Mouse (Mus musculus): Measurements from ENCODE around the gene Nr5a2.

The Nr5a2 gene

DNA sequence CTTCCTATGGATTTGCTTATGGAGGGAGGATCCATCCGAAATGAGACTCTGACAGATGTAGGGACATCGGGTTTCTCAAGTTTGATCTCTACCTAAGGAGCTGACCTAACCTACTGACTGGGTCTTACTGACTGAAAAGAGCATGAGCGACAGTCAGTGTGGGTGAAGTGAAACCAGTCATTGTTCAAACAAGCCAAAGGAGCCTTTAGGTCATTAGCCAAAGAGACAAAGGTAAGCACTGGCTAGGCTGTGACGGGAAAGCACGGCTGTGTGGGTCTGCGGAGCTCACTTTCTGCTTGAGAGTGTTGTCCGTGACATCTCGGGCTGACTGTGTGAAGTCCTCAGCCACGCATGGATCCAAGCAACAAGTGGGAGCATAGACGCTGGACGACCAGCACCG is 50.1 kb downstream of the Nr5a2 start:
- no peak for DNase-seq (ENCODE audit: low spot score)

DNA sequence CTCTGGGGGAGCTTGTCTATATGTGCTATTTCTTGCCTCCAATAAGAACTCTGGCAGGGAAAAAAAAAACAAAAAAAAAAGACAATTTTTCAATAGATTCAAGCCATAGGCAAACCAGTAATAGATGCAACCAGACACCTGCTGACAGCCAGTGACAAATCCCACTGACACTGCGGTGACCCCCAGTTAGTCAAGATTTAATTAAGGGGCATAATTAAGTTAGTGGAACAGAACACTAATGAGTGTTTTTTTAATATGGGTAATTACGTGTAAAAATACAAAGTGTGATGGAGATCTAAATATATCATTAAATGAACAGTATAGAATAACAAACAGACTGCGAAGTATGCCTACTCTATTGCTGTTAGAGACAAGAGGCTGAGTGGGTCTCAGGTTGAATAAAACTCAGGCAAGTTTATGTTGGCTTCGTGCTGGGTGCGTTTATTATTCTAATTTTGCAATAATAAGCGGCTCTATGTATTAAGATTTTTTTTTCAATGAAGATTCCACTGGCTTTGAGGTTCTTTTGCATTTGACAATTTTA is 50.7 kb downstream of the Nr5a2 start:
- no peak for DNase-seq (ENCODE audit: low spot score)

DNA sequence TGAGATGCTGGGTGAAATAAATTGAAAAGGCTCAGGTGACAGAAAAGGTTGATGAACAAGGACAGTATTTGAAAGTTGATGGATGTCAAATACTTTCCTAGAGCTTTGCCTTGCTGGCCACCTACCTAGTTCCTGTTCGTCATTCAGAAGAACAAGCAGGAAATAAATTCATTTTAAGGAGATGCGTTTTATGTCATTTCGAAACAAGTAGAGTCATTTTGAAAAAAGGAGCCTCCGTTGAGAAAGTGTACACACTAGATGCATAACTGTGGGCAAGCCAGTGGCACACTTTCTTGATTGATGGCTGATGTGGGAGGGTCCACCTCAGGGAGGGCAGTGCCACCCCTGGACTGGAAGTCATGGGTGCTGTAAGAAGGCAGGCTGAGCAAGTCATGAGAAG is 62.1 kb downstream of the Nr5a2 start:
- no peak for DNase-seq (ENCODE audit: low spot score)

DNA sequence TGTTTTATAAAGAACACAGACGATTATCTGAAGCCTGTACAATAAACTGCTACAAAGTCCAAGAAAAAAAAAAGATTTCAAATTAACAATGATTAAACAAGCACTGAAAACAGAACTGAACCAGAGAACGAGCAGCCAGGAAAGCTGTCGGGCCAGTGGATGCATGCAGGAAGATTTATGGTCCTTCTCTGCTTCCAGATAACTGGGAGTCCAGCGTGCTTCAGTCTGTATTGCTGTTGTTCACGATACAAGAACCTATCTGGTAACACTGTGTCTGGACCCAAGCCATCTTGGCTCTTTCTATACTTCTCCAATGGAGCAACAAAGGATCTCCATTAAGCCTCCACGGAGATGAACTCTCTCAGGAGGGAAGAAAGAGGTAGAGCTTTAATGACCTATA is 63.9 kb downstream of the Nr5a2 start:
- no peak for DNase-seq (ENCODE audit: low spot score)

DNA sequence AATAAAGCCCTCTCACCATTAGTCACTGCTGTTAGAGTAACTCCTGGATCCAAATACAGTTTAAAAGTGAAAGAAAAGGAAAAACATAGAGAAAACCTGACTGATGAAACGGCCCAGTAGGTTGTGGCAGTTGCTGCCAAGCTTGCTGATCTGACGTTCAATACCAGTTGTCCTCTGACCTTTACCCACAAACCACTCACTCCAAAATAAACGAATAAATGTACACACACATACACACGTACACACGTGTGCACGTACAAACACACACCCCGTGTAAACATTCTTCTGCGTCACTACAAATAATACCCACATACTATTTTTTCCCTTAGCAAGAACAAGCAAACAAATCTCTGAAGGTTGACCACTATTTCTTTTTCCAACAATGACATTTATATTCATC is 64.4 kb downstream of the Nr5a2 start:
- no peak for DNase-seq (ENCODE audit: low spot score)

DNA sequence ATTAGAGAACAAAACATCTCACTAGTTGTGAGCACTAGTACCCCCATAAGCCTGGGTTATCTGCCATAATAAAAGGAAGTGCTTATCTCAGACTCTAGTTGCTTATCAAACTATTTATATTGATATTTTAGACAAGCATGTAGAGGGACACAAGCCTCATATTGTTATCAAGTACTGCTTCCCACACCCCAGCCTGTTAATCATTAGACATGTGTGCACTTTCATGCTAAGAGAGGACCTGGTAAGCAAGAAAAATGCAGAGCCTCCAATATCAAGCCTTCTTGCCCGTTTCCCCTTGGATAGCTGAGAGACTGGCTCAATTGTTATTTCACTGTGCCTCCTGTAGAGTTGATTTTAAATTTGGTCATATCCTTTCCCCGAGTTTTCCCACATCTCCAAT is 65.5 kb downstream of the Nr5a2 start:
- DNase-seq (ENCODE audit: low spot score) = no peak

DNA sequence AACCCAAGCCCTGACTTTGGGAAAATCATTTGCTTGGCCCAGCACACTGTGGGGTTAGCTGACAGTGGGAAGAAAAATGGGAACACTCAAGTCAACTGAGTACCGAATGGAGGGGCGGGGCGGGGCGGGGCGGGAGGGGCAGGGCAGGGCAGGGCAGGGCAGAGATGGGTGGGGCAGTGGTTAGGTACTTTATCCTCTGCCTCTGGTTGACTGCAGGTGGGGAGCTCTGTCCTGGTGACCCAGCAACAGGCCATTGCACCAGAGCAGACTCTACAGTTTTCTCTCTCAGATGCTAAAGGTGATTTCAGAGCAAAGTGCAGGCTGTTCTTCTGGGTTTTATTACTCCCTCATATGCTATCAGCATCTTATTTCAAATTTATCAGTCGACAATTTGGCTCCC is 67.1 kb downstream of the Nr5a2 start:
- DNase-seq (ENCODE audit: low spot score) = no peak

DNA sequence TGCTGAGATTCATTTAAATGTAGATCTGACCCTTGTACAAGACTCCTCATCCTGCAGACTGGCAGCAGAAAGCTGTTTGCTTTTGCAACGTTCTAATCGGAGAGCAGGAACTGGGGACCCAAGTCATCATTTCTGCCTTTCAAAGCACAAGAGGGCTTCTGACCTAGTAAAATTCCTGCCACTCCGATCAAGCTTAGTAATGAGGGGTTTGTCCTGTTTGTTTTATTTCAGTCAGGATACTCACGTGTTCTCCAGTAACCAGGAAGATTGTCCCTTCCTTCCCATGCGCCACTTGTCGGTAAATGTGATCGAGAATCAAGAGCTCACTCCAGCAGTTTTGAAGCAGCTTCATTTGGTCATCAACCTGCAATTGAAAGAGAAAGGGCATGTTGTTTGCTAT is 69.8 kb downstream of the Nr5a2 start:
- no peak for DNase-seq (ENCODE audit: low spot score)

DNA sequence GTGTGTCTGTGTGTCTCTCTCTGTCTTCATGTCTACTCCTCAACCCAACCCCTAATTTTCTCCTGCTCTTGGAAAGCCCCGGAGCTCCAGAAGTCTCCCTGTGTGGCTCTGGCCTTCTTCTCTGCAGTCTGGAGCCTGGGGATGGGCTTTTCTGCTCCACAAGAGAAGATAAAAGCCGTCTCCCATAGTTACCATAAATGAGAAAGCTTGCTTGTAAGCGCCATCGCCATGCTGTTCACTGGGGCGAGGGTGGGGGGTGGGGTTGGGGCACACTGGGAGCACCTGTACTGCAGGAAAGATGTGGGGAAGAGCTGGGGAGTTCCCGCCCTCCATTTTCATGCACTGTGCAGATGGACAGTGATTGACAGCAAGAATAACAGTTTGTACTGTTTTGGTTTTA is 71.5 kb downstream of the Nr5a2 start:
- no peak for DNase-seq (ENCODE audit: low spot score)

DNA sequence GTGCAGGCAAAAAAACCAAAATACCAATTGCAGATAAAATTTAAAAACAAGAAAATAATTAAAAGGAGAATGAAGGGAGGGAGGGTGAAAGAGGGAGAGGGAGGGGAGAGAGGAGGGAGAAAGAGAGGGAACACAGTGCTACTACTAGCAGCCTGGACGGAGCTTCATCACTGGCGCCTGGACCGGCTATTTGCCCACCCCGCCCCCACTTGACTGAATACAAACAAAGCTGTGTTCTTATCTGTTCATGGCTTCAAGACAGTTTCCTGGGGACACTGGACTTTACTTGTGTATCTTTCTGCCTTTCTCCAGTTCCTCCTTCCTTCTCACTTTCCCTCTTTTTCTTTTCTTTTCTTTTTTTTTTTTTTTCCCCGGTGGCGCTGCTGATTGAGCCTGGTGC is 73.6 kb downstream of the Nr5a2 start:
- DNase-seq (ENCODE audit: low spot score) = no peak

DNA sequence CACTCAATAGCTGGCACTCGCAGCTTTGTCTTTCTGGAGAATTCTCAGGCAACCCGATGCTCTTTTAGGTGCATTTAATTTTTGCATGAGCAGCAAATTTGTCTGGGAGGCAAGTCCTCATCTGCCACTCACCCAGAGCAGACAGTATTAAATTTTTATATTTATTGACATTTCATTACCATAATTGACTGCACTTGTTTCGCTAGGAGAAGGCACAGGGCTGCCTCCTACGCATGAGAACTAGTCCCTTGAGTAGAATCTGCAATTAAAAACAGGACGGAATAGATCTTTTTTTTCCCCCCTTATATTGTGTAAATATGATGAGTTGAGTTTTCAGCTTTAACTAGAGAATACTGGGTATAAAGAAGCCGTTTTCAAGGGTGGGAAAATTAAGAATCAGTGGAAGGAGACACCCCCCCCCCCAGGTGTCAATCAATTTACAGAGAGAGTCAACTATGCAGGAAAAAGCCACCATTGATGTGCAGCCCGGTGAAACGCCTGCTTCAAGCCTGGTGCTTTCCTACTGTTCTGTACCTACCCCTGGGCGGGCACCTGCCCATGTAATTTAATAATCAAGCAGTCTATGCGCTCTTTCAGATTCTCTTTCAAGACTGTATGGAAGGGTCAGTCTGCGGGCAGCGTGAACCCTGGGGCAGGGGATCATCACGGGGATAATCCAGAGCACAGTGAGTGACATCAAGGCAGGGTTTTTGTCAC is 76.6 kb downstream of the Nr5a2 start:
- DNase-seq (ENCODE audit: low spot score) = no peak

DNA sequence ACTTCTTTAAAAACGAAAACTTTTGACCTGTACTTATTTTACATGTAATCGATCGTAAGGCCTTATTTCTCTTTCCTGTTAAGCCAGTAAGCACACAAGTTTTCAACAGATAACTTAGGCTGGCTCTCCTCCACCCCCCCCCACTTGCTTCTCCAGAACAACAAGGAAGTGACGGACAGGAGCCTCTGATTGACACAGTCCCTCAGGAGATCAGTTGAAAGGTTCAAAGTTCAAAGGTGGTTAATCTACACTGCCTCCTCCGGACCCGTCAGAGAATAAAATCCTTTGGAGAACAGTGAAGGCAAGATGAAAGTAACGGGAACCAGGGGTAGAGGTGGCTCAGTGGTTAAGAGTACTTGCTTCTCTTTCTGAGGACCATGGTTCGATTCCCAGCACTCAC is 80.0 kb downstream of the Nr5a2 start:
- DNase-seq (ENCODE audit: low spot score) = no peak

DNA sequence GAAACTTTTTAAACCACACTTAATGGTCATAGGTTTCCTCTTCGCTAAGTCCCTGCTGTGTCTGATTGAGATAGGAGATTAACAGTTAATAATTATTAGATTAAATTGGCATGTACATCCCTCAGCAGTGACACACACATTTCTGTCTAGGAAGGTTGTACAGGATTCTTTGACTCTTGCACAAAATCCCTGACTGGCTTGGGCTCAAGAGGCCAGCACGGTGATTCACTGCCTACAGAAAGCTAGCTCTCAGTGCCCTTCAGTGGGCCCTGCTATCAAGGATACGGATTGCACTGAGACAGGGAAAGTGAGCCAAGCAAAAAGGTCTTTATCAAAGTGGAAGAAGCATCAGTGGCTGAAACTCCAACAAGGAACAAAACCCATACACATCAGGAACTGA is 85.2 kb downstream of the Nr5a2 start:
- no peak for DNase-seq (ENCODE audit: low spot score)

DNA sequence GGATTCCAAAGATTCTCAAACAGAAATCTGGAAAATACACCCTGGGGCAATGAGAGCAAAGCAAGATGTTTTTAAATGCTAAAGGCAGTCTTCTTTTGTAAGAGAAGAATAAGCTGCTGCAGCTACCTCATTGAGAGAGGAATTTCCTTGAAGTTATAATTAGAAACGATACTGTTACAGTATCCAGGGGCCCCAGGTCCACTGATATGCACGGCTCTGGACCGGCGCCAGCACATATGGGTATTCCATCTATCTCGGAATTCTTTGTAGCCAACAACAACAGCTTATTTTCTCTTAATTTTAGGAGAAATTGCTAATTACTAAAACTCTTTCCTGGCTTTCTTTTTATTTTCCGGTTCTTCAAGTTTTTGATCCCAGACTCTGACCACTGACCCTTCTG is 91.3 kb downstream of the Nr5a2 start:
- DNase-seq (ENCODE audit: low spot score) = no peak

DNA sequence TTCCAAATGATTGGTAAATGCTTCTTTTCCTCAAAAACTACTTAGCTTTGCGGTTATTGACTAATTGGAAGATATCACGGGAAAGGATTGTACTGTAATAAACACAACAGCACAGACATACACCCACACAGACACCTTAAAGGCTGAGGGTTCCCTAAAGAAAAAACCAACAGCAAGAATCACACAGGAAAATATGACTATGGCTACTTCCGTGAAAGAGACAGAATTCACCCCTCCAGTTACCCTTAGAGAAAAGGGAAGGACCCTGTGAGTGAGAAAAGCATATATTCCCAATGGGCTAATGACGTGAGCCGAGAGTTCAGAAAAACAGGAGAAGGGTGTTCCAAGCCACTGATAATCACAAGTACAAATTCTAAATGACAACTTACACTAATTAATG is 92.0 kb downstream of the Nr5a2 start:
- DNase-seq (ENCODE audit: low spot score) = no peak

DNA sequence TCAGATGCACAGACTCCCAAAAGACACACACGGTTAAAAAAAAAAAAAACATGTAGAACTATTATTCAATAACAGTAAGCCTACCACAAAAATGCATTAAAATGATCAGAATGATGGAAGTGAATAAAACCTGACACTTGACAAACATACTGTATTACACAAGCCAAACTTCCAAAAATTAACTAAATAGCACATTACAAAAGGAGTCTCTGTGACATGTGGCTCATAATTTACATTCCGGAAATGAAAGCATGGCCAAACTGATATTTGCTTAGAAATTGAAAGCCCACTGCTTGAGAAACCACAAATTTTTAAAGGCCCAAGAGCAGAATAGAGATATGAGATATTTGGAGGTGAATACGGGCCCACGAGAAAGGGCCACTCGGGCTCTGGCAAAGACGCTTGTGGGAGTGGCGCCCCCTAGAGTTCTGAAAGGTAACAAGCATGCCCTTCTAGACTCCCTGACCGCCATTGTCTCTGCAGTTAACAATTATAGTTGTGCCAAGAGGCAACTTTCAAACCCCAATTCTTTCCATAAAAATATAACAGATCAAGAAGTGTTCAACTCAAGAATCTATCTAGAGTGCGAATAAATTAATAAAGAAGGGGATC is 93.7 kb downstream of the Nr5a2 start:
- DNase-seq (ENCODE audit: low spot score) = no peak

DNA sequence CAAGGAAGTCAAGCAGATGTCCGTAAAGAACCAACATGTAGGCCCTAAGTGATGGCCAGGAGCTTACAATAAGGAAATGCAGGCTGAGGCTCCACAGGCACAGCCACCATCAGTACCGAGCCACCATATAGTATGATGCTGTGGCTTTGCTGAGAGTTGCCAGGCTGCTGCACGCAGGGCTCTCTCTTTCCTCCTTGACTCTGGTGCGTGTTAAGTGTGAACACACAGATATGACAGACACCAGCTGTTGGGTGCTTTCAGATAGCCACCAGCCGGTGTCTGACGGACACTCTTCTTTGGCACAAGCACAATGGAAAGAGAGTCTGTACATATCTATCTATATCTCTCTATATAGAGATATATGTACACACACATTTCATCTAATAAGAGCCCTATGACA is 97.0 kb downstream of the Nr5a2 start:
- no peak for DNase-seq (ENCODE audit: low spot score)

DNA sequence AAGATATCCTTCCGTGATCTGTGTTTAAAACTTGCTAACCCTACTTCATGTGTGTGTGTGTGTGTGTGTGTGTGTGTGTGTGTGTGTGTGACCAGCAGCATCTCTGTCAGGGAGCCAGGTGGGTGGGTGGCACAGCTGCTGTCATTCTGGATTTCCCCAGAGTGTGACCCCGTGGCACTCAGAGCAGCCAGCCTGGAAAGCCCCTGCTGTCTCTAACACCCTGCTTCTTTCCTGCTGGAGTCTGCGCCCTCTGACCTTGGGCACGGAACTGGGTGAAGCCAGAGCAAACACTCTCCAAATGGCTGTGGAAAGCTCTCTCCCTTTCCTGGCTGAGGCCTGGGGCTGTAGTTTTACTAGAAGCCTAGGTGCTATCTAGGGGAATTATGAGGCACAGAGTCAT is 100.8 kb downstream of the Nr5a2 start:
- DNase-seq (ENCODE audit: low spot score) = no peak

DNA sequence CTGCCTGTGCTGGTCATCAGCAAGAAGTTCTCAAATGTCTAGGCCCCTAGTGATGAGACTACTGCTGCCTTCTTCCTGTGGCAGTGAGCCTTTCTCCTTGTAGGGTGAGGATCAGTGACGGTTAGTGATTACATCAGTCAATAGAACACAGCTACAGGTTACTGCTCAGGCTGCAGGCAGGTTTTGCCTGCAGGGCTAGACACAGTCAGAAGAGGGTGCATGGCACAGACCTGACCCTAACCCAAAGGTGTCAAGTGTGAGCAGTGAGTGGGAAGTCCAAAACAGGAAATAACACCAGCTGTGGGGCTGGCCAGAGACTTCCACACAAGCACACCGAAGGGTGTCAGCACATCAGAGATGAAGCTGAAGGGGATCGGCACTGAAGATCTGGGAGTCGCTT is 101.5 kb downstream of the Nr5a2 start:
- DNase-seq (ENCODE audit: low spot score) = no peak

DNA sequence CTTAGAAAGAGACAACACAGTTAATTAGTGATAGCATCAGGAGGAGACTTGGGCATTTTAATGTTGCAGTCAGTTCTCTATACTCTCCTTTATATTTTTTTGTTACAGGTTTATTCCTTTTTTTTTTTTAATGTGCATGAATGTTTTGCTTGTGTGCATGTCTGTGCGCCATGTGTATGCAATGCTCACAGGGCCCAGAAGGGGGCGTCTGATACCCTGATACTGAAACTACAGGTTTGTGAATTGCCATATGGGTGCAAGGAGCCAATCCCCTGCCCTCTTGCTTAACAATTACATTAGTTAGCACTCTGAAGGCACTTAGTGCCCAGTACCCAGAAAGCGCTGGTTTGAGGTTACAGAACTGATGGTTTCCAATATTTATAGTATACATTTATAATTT is 104.1 kb downstream of the Nr5a2 start:
- no peak for DNase-seq (ENCODE audit: low spot score)

DNA sequence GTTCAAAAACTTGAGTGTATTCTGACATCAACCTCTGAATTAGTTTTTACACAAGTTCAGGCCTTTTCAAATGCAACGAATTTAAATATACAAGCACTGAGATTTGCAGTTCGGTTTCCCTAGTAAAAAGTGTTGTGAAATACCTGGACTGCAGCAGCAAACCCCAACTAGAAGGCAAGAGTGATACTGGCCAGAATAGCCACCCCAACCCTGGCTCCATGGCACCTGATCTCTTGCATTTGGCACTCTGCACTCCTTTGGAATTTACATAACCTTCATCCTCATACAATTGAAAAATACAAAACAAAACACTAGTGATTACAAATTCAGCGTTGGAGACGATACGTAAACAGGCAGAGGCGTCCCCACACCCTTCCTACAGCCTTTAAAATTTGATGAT is 111.5 kb downstream of the Nr5a2 start:
- no peak for DNase-seq (ENCODE audit: low spot score)

DNA sequence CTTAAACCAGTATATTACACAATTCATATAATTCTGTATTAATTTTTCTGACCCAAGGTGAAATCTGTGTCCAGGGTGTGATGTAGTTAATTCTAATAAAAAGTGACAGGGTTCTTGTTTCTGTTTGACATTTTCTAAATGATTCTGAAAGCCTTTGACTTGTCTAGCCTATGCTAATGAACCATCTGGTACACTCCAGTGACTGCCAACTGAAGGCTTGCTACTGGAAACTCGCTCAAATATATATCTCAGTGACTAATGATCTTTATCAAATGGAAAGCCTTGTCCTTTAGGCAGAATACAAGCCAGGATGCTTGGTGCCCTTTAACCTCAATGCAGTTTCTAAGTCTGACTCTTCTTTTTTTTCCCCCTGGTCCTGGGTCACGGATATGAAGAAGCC is 114.2 kb downstream of the Nr5a2 start:
- DNase-seq (ENCODE audit: low spot score) = no peak

DNA sequence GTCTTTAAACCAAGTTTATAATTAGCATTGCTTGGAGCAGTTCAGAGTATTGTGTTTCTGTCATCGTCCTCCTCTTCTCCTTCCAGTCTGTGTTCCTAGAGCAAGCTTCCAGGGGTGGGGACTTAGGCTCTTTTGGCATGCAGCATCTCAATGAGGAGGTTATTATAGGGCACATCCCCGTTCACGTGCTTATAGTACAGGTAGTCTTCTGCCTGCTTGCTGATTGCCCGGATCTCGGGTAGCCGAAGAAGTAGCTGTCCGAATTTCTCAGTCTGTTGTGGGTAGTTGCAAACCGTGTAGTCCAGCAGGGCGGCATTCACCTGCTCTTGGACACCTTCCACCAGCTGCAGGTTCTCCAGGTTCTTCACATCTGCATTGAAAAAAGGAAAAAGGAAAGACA is 114.9 kb downstream of the Nr5a2 start:
- no peak for DNase-seq (ENCODE audit: low spot score)

DNA sequence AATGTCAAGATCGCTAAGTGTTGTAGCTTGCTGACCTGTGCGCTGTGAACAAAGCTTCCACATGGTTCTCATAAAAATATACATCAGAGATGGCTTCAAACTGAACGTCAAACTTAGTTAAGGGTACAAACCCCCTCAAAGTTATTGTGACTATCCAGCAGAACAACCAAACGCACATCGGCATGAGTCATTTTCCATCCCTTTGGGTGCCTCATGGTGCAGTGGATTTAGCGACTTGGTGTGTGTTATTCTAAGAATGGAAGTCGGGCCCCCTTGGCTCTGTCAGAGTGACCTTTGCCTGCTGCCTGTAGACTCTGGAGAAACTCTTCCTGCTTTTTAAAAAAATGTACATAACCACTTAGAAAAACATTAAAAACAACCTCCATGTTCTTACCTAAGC is 119.7 kb downstream of the Nr5a2 start:
- no peak for DNase-seq (ENCODE audit: low spot score)
